Mouse (Mus musculus): Measurements from ENCODE around the gene Gm595.

Gm595 gene

DNA sequence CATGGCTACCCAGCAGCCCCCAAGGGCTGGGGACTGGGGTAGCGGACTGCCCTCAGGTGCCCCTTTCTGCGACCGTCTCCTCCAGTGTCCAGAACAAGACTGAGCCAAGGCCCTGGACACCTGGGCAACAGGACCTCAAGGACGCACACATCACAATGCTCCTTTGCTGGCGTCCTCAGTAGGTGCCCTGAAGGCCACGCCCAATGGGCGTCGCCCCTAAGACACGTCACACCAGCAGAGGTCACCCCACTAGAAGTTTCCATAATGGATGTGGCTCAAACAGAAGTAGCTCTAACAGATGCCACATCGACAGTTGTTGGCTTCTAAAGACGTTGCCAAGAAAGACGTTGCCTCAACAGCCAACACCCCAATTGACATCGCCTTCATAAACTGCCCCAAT is at the start of gene Gm595:
Gene Gm595 (minus strand): TSS at position 101 of the 400 bp plus-strand sequence.
- no peak for DNase-seq (ENCODE audit: low read depth, low spot score)

DNA sequence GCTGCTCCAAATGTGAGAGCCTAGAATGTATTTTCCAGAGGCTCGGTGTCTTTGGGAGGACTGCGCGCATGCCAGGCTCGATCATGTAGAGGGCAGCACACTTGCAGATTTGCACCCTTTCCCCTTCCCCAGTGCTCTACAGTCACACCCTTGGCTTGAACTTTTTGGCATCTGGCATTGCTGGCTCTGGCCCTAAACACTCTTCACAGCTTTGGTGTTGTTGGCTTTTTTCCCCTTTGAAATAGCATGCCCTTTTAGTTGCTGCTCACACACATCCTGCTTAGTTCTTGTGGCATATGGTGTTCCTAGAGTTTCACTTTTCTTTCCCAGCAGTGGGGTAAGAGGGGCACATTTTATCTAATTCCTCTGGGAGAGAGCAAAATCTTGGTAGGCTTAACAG is 30.9 kb upstream of the Gm595 start:
- DNase-seq (ENCODE audit: low read depth, low spot score), result no peak

DNA sequence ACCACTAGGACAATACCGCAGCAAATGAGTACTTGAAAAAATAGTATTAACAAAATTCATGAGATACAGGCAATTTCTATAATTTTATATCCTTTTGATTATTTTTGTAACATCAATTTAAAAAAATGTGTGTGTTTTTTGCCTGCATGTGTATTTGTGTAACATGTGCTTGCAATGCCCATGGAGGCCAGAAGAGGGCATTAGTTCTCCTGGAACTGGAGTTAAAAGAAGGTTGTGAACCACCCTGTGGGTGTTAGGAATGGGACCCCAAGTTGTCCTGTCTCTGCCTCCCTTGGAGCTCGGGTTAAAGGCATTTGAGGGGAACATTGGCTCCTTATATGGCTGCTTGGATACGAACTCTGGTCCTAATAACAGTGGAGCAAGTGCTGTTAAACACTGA is 26.2 kb upstream of the Gm595 start:
- no peak for DNase-seq (ENCODE audit: low read depth, low spot score)

DNA sequence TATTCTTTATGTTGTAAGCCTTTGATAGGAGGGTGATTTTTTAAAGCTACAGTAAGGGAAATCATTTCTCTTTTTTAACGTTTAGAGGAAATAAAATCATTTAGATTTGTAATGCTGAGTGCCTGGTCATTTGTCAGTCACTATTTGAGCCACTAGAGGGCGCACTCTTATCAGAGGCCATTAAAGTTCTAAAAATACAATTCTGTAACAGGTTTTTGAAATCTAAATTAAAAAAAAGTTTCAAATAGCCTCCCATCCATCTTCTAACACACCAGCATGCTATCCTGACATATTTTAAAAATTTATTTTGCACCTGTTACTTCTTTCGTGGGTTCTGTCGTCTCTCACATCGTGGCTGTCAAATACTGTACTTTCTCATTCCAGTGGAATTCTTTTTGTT is 22.0 kb upstream of the Gm595 start:
- DNase-seq (ENCODE audit: low read depth, low spot score), result peak; percentile 50

DNA sequence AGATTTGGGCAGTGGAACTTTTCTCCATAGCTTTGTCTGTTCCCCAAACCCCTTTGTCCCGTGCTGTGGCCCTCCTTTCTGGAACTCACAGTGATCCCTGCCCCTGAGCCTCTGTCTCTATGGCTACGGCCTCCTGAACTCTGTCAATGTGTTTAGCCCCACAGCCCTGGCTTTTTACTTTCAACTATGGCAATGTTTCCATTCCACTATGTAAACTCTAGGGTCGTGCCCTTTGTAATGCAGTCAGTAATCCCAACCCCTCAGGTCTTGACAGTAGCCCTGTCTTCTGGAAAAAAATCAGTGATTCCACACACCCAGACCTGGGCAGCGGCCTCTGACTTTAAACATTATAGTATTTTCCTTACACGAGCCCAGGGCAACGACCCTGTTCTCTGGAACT is 19.3 kb upstream of the Gm595 start:
- no peak for DNase-seq (ENCODE audit: low read depth, low spot score)

DNA sequence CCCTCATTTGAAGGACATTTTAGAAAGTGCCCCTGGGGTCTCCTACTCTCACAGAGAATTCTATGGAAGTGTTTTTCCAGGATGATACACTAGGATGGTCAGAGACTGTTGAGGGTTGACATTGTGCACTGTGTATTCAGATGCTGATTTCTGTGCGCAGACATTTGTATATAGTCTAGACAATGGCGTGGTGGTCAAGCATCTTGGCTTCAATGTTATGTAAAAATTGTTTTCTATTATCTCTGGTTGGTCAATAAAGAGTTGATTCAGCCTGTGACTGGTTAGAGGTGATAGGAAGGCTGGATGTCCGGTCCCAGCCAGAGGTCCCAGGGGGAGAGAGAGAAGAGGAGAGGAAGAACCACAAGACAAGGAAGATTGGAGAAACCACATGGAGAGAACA is 16.4 kb upstream of the Gm595 start:
- DNase-seq (ENCODE audit: low read depth, low spot score), result no peak

DNA sequence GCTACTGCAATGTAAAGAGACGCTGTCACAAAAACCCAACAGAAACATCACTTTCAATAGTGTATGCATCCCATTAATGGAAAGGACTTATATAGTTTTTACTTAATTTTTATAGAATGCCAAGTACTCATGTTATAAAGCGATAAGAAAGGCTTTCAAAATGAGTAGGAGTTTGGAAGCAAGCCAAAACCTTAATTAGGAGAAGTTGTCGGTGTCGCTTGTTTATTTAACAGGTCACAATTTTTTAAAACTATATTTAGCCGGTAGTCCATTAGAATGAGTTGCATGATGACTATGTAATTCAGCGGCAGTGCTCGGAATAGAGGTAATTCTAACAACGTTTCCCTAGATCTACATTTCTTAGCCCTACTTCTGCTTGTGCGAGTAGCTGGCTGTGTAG is 12.7 kb upstream of the Gm595 start:
- DNase-seq (ENCODE audit: low read depth, low spot score), result no peak

DNA sequence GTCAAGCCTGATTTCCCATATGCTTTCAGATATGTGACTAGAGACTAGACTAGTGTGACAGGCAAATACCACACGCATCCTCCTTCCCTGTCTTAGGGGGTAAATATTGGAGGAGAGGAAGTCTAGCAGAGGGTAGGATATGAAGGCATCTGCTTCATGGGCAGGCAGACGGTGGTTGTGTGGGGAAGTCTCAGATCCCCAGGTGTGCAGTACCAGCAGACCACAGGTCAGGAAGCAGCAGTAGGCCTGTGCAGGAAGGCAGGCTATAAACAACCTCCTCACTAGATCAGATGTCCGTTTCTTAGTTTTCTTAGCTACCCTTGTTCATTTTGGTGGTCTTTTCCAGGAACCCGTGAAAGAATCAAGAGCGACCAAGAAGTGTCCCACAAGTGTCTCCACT is 7.1 kb upstream of the Gm595 start:
- no peak for DNase-seq (ENCODE audit: low read depth, low spot score)

All from 3T3-L1 (cell line).